Mouse (Mus musculus) stomach, postnatal 0 days (tissue): Measurements from ENCODE around the gene Tmem108. TPM values are rescaled to one million over a fixed set of nuclear protein-coding genes. Genes with fewer than 3 reads are reported as not detected.
A peak's percentile ranks its signal among the peaks of the same experiment; 100 is the strongest.

Source experiments
- ATAC-seq: fragments of 200-750 bp; cut with Nextera tagmentation; 2 replicates; pipeline ENCODE4 v1.8.0; 2017; ENCODE audit not compliant: low FRiP score, low TSS enrichment
- DNase-seq: peaks from one replicate; pipeline ENCODE4 v3.0.0-alpha.2; 2016; ENCODE audit warnings: low spot score
- H3K27ac ChIP-seq: fragments of 300-500 bp; sonication (generic); replicated peaks from 2 replicates; pipeline ENCODE4 v1.5.1; 2014; ENCODE audit warnings: mild to moderate bottlenecking, control low read depth
- H3K27me3 ChIP-seq: fragments of 300-500 bp; sonication (generic); 2 replicates; pipeline ENCODE4 v1.6.1; 2014; ENCODE audit warnings: low read length; ENCODE audit not compliant: control insufficient read depth, insufficient read depth
- H3K36me3 ChIP-seq: fragments of 300-500 bp; sonication (generic); 2 replicates; pipeline ENCODE4 v1.6.1; 2014; ENCODE audit warnings: low read length, mixed read lengths; ENCODE audit not compliant: control insufficient read depth, insufficient read depth
- H3K4me1 ChIP-seq: fragments of 300-500 bp; sonication (generic); replicated peaks from 2 replicates; pipeline ENCODE4 v1.6.1; 2014; ENCODE audit warnings: antibody characterized with exemption; ENCODE audit not compliant: control insufficient read depth, insufficient read depth
- H3K4me2 ChIP-seq: fragments of 300-500 bp; sonication (generic); replicated peaks from 2 replicates; pipeline ENCODE4 v1.6.1; 2014; ENCODE audit warnings: low read depth, mild to moderate bottlenecking, control low read depth, moderate library complexity
- H3K4me3 ChIP-seq: fragments of 300-500 bp; sonication (generic); 2 replicates; pipeline ENCODE4 v1.5.1; 2014; ENCODE audit warnings: low read depth, low read length, control low read depth
- H3K9ac ChIP-seq: fragments of 300-500 bp; sonication (generic); 2 replicates; pipeline ENCODE4 v1.6.1; 2014; ENCODE audit warnings: mild to moderate bottlenecking, low read length, control low read depth, mixed read lengths
- H3K9me3 ChIP-seq: fragments of 300-500 bp; sonication (generic); 2 replicates; pipeline ENCODE4 v1.6.1; 2016; ENCODE audit warnings: low read length; ENCODE audit not compliant: control insufficient read depth
- CTCF ChIP-seq: IDR thresholded peaks from 2 replicates; pipeline ENCODE4 v1.5.1; 2016; ENCODE audit warnings: antibody characterized with exemption, low read depth, mild to moderate bottlenecking, moderate library complexity
- EP300 ChIP-seq: optimal IDR thresholded peaks from 2 replicates; pipeline ENCODE3; 2016; ENCODE audit warnings: antibody characterized with exemption
- WGBS: fragments of 180-500 bp; shearing (Covaris S2); extraction: QIAGEN DNeasy Blood & Tissue Kit; methylation state at CpG from one replicate; pipeline ENCODE4 v1.1.7; 2014; 5-methylcytosine and 5-hydroxymethylcytosine counted together
- polyA plus RNA-seq: library from polyadenylated mRNA; unstranded; fragments of >200 nt; fragmentation: Nextera tagmentation; extraction: Ambion mirVana; gene quantifications from 2 replicates; pipeline ENCODE4 v1.2.1, GENCODE M21; 2015

Gene Tmem108
- polyA plus RNA-seq, 1 experiment from 2014 or later = 4.2 TPM

DNA sequence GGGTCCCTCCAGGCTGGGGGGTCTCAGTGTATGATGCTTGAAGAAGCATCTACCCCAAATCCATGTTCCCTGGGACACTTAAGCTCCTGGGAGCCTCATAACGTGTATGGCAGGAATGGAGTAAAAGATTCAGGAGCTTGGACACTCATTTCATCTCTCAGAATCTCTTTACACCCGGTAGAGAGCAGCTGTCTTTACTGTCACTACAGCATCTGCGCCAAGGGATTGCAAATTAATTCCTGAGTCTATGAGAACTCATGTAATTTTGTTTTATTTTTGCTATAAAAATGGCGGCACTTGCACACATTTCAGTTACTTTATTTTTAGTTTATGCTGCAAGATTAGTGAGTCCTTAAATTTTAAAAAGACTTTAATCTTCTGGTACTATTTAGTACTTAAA is 22.6 kb downstream of the Tmem108 start:
- H3K9ac ChIP-seq = no peak overlapping the region
- DNase-seq = no peak
- H3K4me1 ChIP-seq = no peaks in the 10 kb centered on the region
- H3K4me3 ChIP-seq = no peak overlapping the region
- WGBS = 90% methylated on average over 4 of the region's 4 CpGs
- H3K4me2 ChIP-seq = no peak overlapping the region
- ATAC-seq = no peak
- TF ChIP-seq CTCF = no peak
- no peak for TF ChIP-seq EP300
- no peaks in the 10 kb centered on the region for H3K9me3 ChIP-seq
- H3K27me3 ChIP-seq = no peaks in the 10 kb centered on the region
- no peaks in the 10 kb centered on the region for H3K36me3 ChIP-seq
- H3K27ac ChIP-seq = no peak overlapping the region

DNA sequence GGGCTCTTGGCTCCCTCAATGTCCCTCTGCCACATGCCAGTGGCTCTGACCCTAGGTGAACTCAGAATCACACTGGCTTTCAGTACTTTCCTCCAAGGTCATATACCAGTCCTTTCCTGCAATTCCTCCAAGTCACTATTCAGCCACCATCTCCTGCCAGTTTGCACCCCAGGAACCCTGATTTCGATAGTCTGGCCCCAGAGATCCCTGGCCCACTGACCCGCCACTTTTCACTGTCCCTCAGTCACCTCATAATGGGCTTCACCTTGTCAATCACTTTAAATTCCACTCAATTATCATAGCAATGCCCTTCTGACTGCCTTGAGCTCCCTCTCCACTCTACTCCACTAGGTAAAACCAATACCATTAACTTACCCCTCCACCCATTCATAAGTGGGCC is 31.9 kb downstream of the Tmem108 start:
- no peak for TF ChIP-seq CTCF
- TF ChIP-seq EP300 = no peak
- ATAC-seq (no peak), DNase-seq (no peak)
- Histone ChIP-seq H3K27ac (no peak overlapping the region), H3K9me3 (no peaks in the 10 kb centered on the region), H3K27me3 (no peaks in the 10 kb centered on the region), H3K9ac (no peak overlapping the region), H3K4me1 (no peaks in the 10 kb centered on the region), H3K36me3 (no peaks in the 10 kb centered on the region), H3K4me3 (no peak overlapping the region), H3K4me2 (no peak overlapping the region)
- WGBS = 74% methylated on average over 2 of the region's 2 CpGs

DNA sequence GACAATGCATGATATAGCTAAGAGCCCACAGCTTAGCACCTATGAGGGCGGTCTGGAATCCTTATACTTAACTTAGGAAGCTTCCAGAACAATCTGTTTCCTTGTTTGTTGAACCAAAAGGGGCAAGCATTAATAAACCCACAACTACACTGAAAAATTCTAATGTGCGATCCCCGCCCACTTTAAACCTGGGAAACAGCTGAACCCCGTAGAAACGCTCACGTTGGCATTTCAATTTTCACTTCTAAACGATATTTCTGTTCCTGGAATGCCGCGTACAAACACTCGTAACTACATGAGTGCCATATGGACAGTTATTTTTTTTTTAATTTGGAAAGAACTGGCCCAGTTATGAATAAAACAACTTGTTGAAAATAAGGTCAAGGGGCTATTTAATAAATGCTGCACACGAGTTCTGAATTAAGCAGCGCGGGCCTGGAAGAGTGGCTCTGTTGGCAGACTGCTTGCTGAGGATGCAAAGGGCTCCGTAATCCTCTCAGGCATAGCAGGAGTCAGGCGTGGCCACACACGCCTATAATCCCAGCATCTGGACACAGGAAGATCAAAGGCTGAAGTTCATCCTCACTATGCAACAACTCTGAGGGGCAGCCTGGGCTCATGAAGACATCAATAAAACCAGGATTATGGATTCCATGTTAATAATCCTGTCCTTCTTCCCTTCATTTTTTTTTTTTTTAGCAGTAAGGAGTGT is 34.7 kb downstream of the Tmem108 start:
- no peak for DNase-seq
- H3K27ac ChIP-seq = no peak overlapping the region

DNA sequence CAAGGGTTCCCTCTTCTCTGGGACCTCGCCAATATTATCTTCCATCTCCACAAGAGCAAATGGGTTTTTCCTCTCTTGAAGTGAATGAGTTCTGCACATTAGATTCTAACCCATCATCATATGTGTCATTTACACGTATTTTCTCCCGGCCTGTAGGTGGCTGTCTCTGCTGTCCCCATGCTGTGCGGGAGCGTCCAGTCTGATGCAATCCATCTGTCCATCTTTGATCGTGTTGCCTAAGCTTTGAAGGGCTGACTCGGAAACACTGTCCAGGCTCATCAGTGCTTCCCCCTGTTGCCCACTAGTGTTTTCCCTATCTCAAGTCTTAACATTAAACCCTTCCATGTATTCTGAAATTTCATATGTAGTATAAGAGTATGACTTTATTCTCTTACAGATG is 36.1 kb downstream of the Tmem108 start:
- H3K27ac ChIP-seq = no peak overlapping the region
- DNase-seq (no peak), ATAC-seq (no peak)
- no peaks in the 10 kb centered on the region for H3K4me1 ChIP-seq
- 0 out of 2 replicates have a peak, but pooled peaks have one; percentile 10 for TF ChIP-seq CTCF
- no peak for TF ChIP-seq EP300
- WGBS = 79% methylated on average over 7 of the region's 7 CpGs
- H3K36me3 ChIP-seq = no peaks in the 10 kb centered on the region
- H3K27me3 ChIP-seq = no peaks in the 10 kb centered on the region
- no peak overlapping the region for H3K4me3 ChIP-seq
- no peaks in the 10 kb centered on the region for H3K9me3 ChIP-seq
- H3K9ac ChIP-seq = no peak overlapping the region
- H3K4me2 ChIP-seq = no peak overlapping the region

More for the DNA sequence above, 34.7 kb downstream of the Tmem108 start:
- no peak for TF ChIP-seq CTCF
- WGBS = 80% methylated on average over 16 of the region's 16 CpGs
- Histone ChIP-seq H3K4me1 (no peaks in the 10 kb centered on the region), H3K27me3 (no peaks in the 10 kb centered on the region), H3K9ac (no peak overlapping the region), H3K4me3 (no peak overlapping the region), H3K36me3 (no peaks in the 10 kb centered on the region), H3K9me3 (no peaks in the 10 kb centered on the region), H3K4me2 (no peak overlapping the region)
- no peak for ATAC-seq

DNA sequence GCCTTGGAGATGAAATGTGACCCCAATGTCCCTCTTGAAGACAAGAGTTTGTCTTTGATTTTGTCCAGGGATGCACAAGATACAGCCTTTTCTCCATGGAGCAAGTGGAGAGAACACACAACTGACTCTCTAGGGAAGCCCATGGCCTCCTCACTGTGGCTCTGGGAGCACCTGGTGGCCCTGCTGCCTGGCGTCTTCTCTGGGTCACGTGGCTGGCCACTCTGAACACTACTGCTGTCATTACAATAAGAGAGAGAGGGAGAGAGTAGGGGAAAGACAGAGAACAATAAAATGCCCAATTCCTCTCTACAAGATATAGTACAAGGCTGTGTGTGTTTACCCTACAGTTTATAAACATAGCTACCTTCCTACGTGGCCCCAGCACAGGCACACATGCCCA is 40.2 kb downstream of the Tmem108 start:
- H3K27ac ChIP-seq = no peak overlapping the region
- no peaks in the 10 kb centered on the region for H3K36me3 ChIP-seq
- H3K4me2 ChIP-seq = no peak overlapping the region
- no peak overlapping the region for H3K9ac ChIP-seq
- H3K4me1 ChIP-seq = no peaks in the 10 kb centered on the region
- DNase-seq (no peak), ATAC-seq (no peak)
- 64% methylated on average over 3 of the region's 3 CpGs for WGBS
- TF ChIP-seq EP300 = no peak
- no peak for TF ChIP-seq CTCF
- H3K9me3 ChIP-seq = no peaks in the 10 kb centered on the region
- H3K4me3 ChIP-seq = no peak overlapping the region
- H3K27me3 ChIP-seq = no peaks in the 10 kb centered on the region

DNA sequence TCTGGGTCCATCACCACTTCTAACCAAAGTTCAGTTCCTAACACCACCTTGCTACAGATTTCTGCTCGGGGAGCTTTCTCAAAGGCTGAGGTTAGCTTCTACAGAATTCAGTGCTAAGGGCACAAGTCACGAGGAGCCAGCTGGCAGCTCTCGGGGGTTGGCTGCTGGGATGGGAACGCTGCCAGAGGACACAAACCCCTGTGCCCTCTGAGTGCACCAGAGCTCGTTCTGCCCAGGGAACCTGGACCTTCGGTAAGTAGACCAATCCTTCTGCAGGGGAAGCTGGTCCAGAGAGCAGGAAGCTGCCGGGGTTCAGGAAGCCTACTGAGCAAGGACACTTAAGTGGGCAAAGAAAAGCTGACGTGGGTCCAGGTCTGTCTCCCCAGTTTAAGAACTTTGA is 40.6 kb downstream of the Tmem108 start:
- ATAC-seq = no peak
- H3K36me3 ChIP-seq = no peaks in the 10 kb centered on the region
- DNase-seq = no peak
- H3K9ac ChIP-seq = no peak overlapping the region
- no peaks in the 10 kb centered on the region for H3K9me3 ChIP-seq
- H3K4me1 ChIP-seq = no peaks in the 10 kb centered on the region
- H3K27ac ChIP-seq = no peak overlapping the region
- WGBS = 79% methylated on average over 8 of the region's 8 CpGs
- TF ChIP-seq EP300 (no peak), CTCF (no peak)
- no peaks in the 10 kb centered on the region for H3K27me3 ChIP-seq
- H3K4me2 ChIP-seq = no peak overlapping the region
- H3K4me3 ChIP-seq = no peak overlapping the region
